Mouse (Mus musculus): ENCODE measurements around the gene Cdh11. TPM values are rescaled to one million over a fixed set of nuclear protein-coding genes. Genes with fewer than 3 reads are reported as not detected.

The Cdh11 gene
- 79.1 and 176 TPM in 2 replicates for polyA plus RNA-seq (2014; fragmentation: Nextera tagmentation; extraction: Ambion mirVana)

DNA sequence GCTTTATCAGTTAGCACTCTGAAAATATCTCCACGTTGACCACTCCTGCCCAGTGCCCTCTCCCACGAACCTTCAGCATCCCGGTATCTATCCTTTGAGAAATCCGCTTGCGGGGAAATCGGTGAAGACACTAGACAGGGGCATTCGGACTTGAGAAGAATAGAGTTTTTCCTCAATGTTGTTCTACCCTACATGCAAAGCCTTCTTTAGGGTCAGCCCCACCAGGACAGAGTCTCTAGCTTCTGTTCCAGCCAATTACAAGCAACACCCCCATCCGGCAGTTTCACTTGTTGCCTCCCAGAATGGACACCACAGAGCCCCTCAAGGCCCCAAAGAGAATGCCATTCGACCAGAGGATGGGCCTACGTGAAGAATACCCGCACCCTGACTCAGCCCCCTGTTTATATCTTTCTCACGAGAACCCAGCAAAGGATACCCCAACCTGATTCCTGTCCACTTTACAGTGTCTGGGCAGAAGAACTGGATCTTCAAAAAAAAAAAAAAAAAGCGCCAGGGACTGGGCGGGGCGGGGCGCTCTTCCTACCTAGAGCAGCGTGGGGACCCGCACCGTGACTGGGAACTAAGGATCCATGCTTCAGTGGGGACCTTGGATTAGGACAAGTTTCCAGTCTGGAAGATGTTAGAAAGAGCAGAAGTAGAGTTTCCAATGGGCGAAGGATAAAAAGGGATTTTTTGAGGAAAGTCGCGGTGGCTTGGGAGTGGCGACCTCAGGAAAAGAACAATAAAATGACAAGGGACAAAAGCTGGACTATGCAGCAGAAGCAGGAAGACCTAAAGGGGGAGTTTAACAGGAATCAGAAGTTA, at the start of gene Cdh11:
Gene Cdh11 (minus strand): TSS at position 51 of the 825 bp plus-strand sequence.
- Histone ChIP-seq H3K4me3 (ENCODE audit: low read length) (peak within 1 kb of the TSS; percentile 65), H3K9me3 (ENCODE audit: control insufficient read depth, low read length) (no peaks in the 10 kb centered on the region), H3K27ac (ENCODE audit: low read depth, low read length) (peak within 1 kb of the TSS; percentile 93), H3K9ac (ENCODE audit: low read depth, low read length) (peak within 1 kb of the TSS; percentile 95), H3K4me1 (ENCODE audit: control insufficient read depth, insufficient read depth, low read length) (peaks cover 3% of the 10 kb centered on the region; the same call in 1 of the 2 replicates), H3K36me3 (ENCODE audit: control insufficient read depth, insufficient read depth, low read length) (no peaks in the 10 kb centered on the region), H3K27me3 (ENCODE audit: control insufficient read depth, insufficient read depth, low read length) (peaks cover 9% of the 10 kb centered on the region), H3K4me2 (replicated peaks; ENCODE audit: low read depth, low read length) (peak within 1 kb of the TSS; percentile 73)
- peak; percentile 26 for ATAC-seq (ENCODE audit: low FRiP score, low TSS enrichment)
- WGBS = 2% methylated on average over 23 of the region's 23 CpGs

DNA sequence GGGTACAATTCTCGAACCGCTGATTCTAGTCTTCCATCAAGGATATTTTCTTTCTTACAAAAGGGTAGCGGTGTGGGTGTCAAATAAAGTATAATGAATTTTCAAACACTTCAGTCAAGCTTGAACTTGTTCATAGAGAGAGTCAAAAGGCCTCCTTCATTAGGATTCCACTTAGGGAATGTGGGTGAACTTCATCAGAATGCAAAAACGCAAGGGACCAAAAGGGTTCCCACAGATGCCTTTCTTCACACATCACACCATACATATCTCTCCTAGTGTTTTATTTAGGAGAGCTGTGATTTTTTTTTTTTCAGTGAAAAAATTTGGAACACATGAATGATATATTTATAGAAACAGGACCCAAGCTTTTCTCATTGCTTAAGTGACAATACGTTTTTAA, 28.5 kb upstream of the Cdh11 start:
- Histone ChIP-seq H3K4me2 (replicated peaks; ENCODE audit: low read depth, low read length) (no peak overlapping the region), H3K9ac (ENCODE audit: low read depth, low read length) (no peak overlapping the region), H3K27ac (ENCODE audit: low read depth, low read length) (no peak overlapping the region), H3K9me3 (ENCODE audit: control insufficient read depth, low read length) (no peaks in the 10 kb centered on the region), H3K36me3 (ENCODE audit: control insufficient read depth, insufficient read depth, low read length) (no peaks in the 10 kb centered on the region), H3K4me1 (ENCODE audit: control insufficient read depth, insufficient read depth, low read length) (no peaks in the 10 kb centered on the region), H3K4me3 (ENCODE audit: low read length) (no peak overlapping the region), H3K27me3 (ENCODE audit: control insufficient read depth, insufficient read depth, low read length) (no peaks in the 10 kb centered on the region)
- ATAC-seq (ENCODE audit: low FRiP score, low TSS enrichment) = no peak
- 85% methylated on average over 5 of the region's 5 CpGs for WGBS

DNA sequence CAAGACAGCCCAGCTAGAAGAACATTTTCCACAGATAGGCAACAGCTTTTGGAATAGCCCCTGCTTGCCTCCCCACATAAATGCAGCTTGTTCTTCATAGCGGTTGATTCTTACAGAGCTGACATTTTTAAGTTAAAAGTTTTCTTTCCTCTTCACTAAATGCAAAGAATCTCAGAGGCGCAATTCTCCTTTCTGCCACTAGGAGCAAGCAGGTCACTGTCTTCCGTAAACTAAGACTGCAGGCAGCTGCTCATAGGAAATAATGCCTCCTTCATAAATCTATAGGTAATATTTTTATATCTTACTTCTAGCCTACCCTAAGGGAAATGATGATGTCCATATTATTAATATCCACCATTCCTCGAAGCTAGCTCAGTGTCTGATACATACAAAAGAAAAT, 4.9 kb upstream of the Cdh11 start:
- no peak overlapping the region for H3K4me3 ChIP-seq (ENCODE audit: low read length)
- no peak overlapping the region for H3K27ac ChIP-seq (ENCODE audit: low read depth, low read length)
- WGBS = 31% methylated on average over 4 of the region's 4 CpGs
- no peak overlapping the region for H3K9ac ChIP-seq (ENCODE audit: low read depth, low read length)
- H3K36me3 ChIP-seq (ENCODE audit: control insufficient read depth, insufficient read depth, low read length) = no peaks in the 10 kb centered on the region
- peaks cover 3% of the 10 kb centered on the region; the same call in 1 of the 2 replicates for H3K4me1 ChIP-seq (ENCODE audit: control insufficient read depth, insufficient read depth, low read length)
- ATAC-seq (ENCODE audit: low FRiP score, low TSS enrichment) = no peak
- peaks cover 5% of the 10 kb centered on the region for H3K27me3 ChIP-seq (ENCODE audit: control insufficient read depth, insufficient read depth, low read length)
- H3K4me2 ChIP-seq (replicated peaks; ENCODE audit: low read depth, low read length) = no peak overlapping the region
- H3K9me3 ChIP-seq (ENCODE audit: control insufficient read depth, low read length) = no peaks in the 10 kb centered on the region

DNA sequence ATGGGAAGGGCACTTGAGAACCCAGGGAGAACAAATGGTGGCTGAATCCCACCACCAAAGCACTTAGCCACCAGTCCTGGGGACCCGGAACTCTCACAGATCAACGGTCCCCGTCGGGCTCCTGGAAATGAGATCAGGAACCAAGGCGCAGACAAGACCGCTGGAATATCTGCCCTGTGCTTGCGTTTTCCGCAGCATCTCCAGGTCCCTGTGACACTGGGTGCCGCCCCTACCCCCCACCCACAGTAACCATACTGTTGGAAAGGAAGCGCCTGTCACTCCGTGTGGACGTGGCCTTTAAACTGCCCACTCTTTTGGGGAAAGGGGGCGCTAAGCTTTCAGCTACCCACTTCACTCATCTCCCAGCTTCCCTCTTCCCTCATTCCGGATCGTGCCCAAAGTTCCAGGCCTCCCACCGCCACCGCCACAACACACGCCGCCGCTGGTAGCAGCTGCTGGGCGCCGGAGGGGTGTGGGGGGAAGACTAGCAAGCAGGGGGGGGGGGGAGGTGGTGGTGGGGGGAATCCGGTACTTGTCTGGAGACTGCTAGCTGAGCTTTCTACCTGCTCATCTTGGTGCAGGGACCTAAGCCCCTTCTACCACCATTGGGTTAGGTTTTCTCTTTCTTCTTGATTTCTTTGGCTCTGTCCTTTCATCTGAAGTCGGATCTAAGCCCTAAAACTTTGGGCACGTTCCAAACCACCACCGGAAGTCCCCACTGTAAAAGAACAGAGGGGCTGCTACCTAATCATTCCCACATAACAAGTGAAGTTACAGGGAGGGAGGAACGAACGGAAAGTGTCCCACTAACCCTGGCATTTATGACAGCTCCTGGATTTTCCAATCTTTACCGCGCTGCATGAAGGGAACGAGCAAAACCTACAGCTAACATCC, 1.3 kb upstream of the Cdh11 start:
- H3K27ac ChIP-seq (ENCODE audit: low read depth, low read length) = peak overlapping the region; percentile 93
- 3% methylated on average over 31 of the region's 31 CpGs for WGBS
- peak overlapping the region; percentile 73 for H3K4me2 ChIP-seq (replicated peaks; ENCODE audit: low read depth, low read length)
- no peaks in the 10 kb centered on the region for H3K36me3 ChIP-seq (ENCODE audit: control insufficient read depth, insufficient read depth, low read length)
- H3K4me3 ChIP-seq (ENCODE audit: low read length) = peak overlapping the region; percentile 65
- no peaks in the 10 kb centered on the region for H3K9me3 ChIP-seq (ENCODE audit: control insufficient read depth, low read length)
- H3K27me3 ChIP-seq (ENCODE audit: control insufficient read depth, insufficient read depth, low read length) = peaks cover 9% of the 10 kb centered on the region
- 0 out of 2 replicates have a peak, but pooled peaks have one; percentile 3 for ATAC-seq (ENCODE audit: low FRiP score, low TSS enrichment)
- peaks cover 3% of the 10 kb centered on the region; the same call in 1 of the 2 replicates for H3K4me1 ChIP-seq (ENCODE audit: control insufficient read depth, insufficient read depth, low read length)
- peak overlapping the region; percentile 95 for H3K9ac ChIP-seq (ENCODE audit: low read depth, low read length)

DNA sequence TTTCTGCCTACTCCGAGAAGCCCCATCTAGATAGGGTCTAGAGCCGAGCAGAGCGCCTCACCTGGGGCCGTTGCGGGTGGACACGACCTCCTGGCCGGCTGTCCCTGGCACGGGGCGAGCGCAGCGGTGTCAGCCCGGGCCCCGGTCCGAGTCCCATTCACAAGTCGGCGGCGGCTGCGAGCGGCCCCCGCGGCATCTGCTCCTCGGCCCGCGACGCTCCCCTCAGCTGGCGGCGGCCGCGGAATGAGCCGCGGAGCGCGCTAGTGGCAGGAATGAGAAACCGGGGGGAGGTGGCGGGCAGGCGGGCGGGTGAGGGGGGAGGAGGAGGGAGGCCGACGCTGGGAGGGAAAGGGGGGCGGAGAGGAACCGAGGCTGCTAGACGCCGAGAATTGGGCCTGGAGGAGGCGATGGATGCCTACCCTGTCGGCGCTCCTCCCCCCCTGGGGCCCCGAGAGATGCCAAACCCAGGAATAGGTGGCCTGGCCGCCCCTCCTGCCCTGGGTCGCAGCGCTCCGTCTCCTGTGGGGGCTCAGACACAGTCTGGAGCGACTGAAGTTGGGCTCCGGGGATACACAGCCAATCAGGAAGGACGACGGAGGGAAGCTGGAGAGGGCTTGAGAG, 497 bp downstream of the Cdh11 start:
- Histone ChIP-seq H3K36me3 (ENCODE audit: control insufficient read depth, insufficient read depth, low read length) (no peaks in the 10 kb centered on the region), H3K4me3 (ENCODE audit: low read length) (peak overlapping the region; percentile 65), H3K27me3 (ENCODE audit: control insufficient read depth, insufficient read depth, low read length) (peaks cover 9% of the 10 kb centered on the region), H3K27ac (ENCODE audit: low read depth, low read length) (peak overlapping the region; percentile 93), H3K4me1 (ENCODE audit: control insufficient read depth, insufficient read depth, low read length) (peaks cover 5% of the 10 kb centered on the region; the same call in 1 of the 2 replicates), H3K9me3 (ENCODE audit: control insufficient read depth, low read length) (no peaks in the 10 kb centered on the region), H3K4me2 (replicated peaks; ENCODE audit: low read depth, low read length) (peak overlapping the region; percentile 73), H3K9ac (ENCODE audit: low read depth, low read length) (peak overlapping the region; percentile 95)
- ATAC-seq (ENCODE audit: low FRiP score, low TSS enrichment) = peak; percentile 87
- under 1% methylated on average over 43 of the region's 55 CpGs for WGBS

DNA sequence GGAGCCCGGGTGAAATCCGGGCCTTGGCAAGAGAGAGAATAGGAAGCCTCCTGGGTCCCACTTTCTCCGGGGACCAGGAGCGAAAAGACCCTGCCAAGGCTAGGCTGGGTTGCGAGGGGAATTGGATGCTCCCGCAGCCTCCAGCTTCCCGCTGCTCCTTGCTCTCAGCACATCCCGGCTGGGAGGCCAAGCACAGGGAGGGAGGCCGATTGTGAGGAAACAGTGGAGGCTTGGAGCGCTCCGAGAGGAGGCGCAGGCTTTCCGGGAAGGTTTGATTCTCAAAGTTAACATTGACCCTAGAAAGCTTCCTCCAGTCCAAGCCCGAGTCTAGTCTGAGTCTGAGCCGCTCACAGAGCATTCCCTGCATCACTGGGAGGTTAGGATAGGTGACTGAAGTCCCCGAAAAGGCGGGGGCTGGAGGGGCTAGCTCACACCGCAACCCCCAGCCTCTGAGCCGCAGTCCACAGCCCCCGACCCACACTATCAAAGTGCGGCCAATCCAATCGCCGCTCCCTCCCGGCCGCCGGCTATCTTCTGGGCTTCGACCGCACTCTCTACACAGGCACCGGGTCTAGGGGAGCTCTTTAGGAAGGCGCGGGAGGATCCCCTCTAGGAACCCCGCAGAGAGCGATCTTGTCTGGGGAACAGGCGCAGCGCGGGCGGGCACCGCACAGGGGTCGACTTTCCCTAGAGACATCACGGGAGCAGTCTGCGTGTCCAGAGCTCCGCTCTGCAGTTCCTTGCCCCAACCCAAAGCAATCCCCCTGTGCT, 1.4 kb downstream of the Cdh11 start:
- WGBS = under 1% methylated on average over 42 of the region's 42 CpGs
- Histone ChIP-seq H3K4me1 (ENCODE audit: control insufficient read depth, insufficient read depth, low read length) (peaks cover 12% of the 10 kb centered on the region; the same call in 1 of the 2 replicates), H3K4me2 (replicated peaks; ENCODE audit: low read depth, low read length) (peak overlapping the region; percentile 73), H3K36me3 (ENCODE audit: control insufficient read depth, insufficient read depth, low read length) (no peaks in the 10 kb centered on the region; the same call in 1 of the 2 replicates), H3K27ac (ENCODE audit: low read depth, low read length) (peak overlapping the region; percentile 93), H3K9me3 (ENCODE audit: control insufficient read depth, low read length) (no peaks in the 10 kb centered on the region), H3K4me3 (ENCODE audit: low read length) (peak overlapping the region; percentile 65), H3K9ac (ENCODE audit: low read depth, low read length) (peak overlapping the region; percentile 95), H3K27me3 (ENCODE audit: control insufficient read depth, insufficient read depth, low read length) (peaks cover 9% of the 10 kb centered on the region)
- ATAC-seq (ENCODE audit: low FRiP score, low TSS enrichment) = peak; percentile 36

DNA sequence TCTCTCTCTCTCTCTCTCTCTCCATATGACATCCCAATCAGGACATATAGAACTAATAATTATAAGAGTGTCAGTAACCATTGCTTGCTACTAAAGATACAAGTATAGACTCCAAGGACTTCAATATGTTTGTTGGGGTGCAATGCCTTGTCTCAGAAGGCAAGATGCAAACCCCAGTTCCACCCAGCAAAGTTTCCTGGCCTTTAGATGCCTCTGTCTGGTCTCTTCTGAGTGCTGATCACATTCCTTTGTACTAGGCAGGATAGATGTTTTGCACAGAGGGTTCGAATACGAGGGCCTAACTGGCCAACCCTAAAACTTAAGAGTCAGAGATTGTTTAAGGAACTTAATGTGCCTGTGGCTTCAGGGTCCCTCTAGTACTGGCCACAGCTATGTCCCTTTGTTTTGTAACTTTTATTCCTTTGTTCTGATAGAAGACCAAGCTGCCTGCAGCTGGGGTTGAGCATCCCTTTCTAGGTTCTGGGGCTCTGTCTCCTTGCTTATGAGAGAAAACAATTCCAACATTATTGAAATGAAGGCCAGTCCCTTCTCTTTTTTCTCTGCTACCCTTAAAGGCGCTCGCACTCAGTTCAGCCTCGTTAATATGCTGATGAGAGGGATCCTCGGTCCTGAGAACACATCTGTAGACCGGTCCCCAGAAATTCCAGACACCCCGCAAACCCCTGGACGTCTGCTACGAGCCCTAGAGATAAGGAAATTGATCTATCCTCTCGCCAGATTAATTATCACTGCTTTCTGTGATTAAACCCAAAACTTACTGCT, 2.5 kb downstream of the Cdh11 start:
- 2% methylated on average over 11 of the region's 11 CpGs for WGBS
- Histone ChIP-seq H3K9me3 (ENCODE audit: control insufficient read depth, low read length) (no peaks in the 10 kb centered on the region), H3K4me1 (ENCODE audit: control insufficient read depth, insufficient read depth, low read length) (peaks cover 12% of the 10 kb centered on the region; the same call in 1 of the 2 replicates), H3K4me2 (replicated peaks; ENCODE audit: low read depth, low read length) (peak overlapping the region; percentile 73), H3K36me3 (ENCODE audit: control insufficient read depth, insufficient read depth, low read length) (peaks cover 8% of the 10 kb centered on the region; the same call in 1 of the 2 replicates), H3K4me3 (ENCODE audit: low read length) (peak overlapping the region; percentile 65), H3K27ac (ENCODE audit: low read depth, low read length) (peak overlapping the region; percentile 93), H3K27me3 (ENCODE audit: control insufficient read depth, insufficient read depth, low read length) (peaks cover 9% of the 10 kb centered on the region), H3K9ac (ENCODE audit: low read depth, low read length) (peak overlapping the region; percentile 95)
- no peak for ATAC-seq (ENCODE audit: low FRiP score, low TSS enrichment)

All from kidney, embryonic 14.5 days (tissue).